Mouse (Mus musculus): ENCODE measurements around the gene Ell2.

The Ell2 gene

DNA sequence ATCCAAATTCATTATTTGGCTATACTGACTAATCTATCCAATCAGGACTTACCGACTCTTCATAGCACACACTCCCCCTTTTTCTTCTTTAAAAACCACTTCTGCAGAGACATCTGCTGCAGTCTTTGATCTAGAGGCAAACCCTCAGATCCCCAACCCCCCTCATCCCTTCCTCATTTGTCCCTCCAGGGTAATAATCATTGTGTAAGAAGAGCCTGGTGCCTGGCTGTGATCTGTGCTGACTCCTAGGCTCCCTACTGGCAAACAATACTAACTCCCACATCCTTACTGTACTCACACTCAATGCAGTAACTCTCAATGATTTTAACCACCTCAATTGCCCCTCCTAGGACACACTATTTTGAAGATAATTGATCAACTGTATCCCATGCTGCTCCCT is 103.4 kb downstream of the Ell2 start:
- no peak for DNase-seq (ENCODE audit: low read depth, low spot score)

DNA sequence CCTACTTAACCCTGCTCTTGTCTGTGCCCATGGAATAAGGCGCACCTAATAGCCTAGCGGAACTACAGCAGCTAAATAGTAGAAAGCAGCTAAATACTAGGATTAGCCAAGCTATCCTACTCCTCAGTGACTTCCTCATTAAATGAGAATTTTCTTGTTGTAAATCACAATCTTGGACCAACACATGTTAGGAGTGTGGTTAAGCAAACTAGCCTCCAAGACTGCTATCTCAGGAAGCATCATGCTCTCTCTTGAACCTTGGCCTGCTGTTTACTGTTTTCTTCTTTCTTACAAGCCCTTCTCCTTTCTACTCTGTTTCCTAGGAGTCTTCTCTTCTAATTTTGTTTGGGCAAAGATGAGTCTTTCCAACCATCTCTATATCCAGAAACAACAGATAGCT is 110.6 kb downstream of the Ell2 start:
- DNase-seq (ENCODE audit: low read depth, low spot score) = no peak

DNA sequence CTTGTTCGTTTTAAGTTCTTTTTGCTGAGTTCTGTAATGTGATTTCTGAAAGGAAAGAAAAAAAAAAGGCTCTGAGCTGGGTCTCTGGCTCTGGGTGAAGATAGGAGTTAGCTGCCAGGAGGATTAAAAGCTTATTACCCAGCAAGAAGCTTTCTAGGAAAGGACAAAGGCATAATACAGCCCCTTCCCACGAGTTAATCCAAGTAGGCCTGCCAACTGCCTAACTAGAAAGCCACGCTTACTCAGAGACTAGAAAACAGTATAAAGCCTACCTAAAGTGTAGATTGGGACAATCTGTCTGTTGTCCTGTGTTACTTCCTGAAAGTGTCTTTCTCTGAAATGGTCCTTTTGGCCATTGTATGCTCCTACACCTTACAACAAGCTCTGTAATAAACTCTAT is 111.9 kb downstream of the Ell2 start:
- no peak for DNase-seq (ENCODE audit: low read depth, low spot score)

DNA sequence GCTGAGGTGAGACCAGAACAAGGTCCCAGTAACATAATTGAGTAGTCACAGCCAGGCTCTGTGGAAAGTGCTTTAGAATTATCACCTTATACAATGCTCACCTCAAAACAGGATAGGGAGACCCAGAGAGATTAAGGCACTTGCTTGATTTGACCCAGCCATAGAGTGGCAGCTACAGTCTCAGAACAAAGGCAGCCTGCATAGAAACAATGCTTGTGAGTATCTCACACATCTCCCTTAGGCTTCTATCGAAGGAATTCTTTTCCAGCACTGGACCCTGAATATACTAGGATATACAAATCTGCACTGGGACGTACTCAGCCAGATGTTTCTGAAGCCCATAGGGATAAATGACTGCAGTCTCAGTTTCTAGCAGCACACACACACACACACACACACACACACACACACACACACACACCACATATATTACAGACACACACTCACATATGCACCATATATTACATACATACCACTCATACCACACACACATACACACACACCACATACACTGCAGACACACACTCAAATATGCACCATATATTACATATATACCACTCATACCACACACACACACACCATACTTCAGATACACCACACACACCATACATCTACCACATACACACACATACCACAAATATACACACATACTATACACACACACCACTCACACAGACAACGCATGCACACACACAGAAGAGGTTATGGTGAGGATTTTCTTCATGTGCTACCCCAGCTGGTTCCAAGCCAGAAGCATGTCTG is 112.6 kb downstream of the Ell2 start:
- DNase-seq (ENCODE audit: low read depth, low spot score) = no peak

DNA sequence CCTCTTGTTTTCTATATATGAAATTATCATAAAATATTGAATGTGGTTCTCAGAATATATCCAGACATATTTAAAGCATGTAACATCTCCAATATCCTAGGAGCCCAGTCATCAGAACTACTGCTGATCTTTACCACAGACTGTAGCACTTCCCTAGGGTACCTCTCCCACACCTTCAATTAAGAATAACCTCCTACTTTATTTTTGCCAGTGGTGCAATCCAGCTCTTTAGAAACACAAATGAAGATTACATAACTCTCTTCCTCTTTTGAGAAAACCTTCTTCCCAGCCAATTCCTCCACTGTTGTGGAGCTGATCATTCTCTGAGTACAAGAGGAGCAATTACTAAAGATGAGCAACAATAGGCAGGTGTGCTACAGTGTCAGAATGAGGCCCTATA is 113.3 kb downstream of the Ell2 start:
- DNase-seq (ENCODE audit: low read depth, low spot score) = no peak

Data from c-Kit-negative CD71-positive TER-119-positive erythroid progenitor cells, embryonic 14.5 days (primary cell).